20 mouse cellular contexts compared by ENCODE assay signal in genomic region chr1:137919739-137920563, GRCm38 (mm10).
A peak's percentile ranks its signal among the peaks of the same experiment; 100 is the strongest.
DNase-seq lines count a peak whose midpoint lies in the region; ATAC-seq and TF ChIP-seq lines count a peak whose summit lies in the region.
"Had no signal": no experiment of that assay in that cellular context is flagged by ENCODE, and none has a peak within 500 bp of the region (broad histone marks: within the 10 kb centered on the region; RNA-seq: fewer than 3 reads in every experiment).

No protein-coding gene starts in this region.

- no peak for DNase-seq in forebrain, embryonic 14.5 days (ENCODE audit: low spot score)
- no peak for DNase-seq in lung, postnatal 25 days (ENCODE audit: low spot score)
- DNase-seq in stomach, postnatal 0 days (ENCODE audit: low spot score) = no peak
- no peak for DNase-seq in cerebellum, adult 11-12 months
- DNase-seq: adrenal gland, postnatal 25 days; cerebellum, adult 2 months; cerebellum, postnatal 36 days; heart, adult 11 months; heart, postnatal 36 days; kidney, adult 8-10 months; kidney, postnatal 14 days; liver, postnatal 0 days; thymus, adult 2 months had no signal

- no peak overlapping the region for H3K4me2 ChIP-seq in forebrain, embryonic 16.5 days (ENCODE audit: low read length)
- H3K4me2 ChIP-seq in forebrain, embryonic 14.5 days (ENCODE audit: low read length) = no peak overlapping the region
- H3K4me2 ChIP-seq in lung, embryonic 15.5 days = no peak overlapping the region
- no peak overlapping the region for H3K4me2 ChIP-seq in stomach, embryonic 14.5 days (replicated peaks; ENCODE audit: low read depth, low read length)
- no peak overlapping the region for H3K4me2 ChIP-seq in stomach, postnatal 0 days (replicated peaks; ENCODE audit: low read depth)
- H3K4me2 ChIP-seq: neural tube, embryonic 15.5 days had no signal

- ATAC-seq in forebrain, embryonic 16.5 days = 0 out of 2 replicates have a peak, but pooled peaks have one; percentile 34
- ATAC-seq in forebrain, embryonic 14.5 days = no peak
- ATAC-seq in lung, embryonic 15.5 days (ENCODE audit: borderline replicate concordance, extremely low read depth, low FRiP score, low TSS enrichment) = peak; percentile 67; the same call in 1 of the 2 replicates
- peak; percentile 33; the same call in 1 of the 2 replicates for ATAC-seq in stomach, embryonic 14.5 days (ENCODE audit: insufficient number of reproducible peaks, insufficient read depth, low FRiP score, low read depth)
- ATAC-seq in stomach, postnatal 0 days (ENCODE audit: low FRiP score, low TSS enrichment) = no peak
- ATAC-seq: inflammation-experienced regulatory T-cells, adult 6 months; liver, postnatal 0 days had no signal

- H3K27ac ChIP-seq in forebrain, embryonic 16.5 days (ENCODE audit: low read length) = no peak overlapping the region
- H3K27ac ChIP-seq in forebrain, embryonic 14.5 days (ENCODE audit: low read depth, low read length) = no peak overlapping the region
- peak overlapping the region; percentile 8; the same call in 1 of the 2 replicates for H3K27ac ChIP-seq in lung, embryonic 15.5 days
- no peak overlapping the region for H3K27ac ChIP-seq in stomach, embryonic 14.5 days (ENCODE audit: low read length)
- no peak overlapping the region for H3K27ac ChIP-seq in stomach, postnatal 0 days (replicated peaks)
- H3K27ac ChIP-seq: limb, embryonic 10.5 days; neural tube, embryonic 15.5 days had no signal

- no peak for TF ChIP-seq EP300 in stomach, postnatal 0 days (optimal IDR thresholded peaks at IDR 0.05)

- H3K9me3 ChIP-seq in forebrain, embryonic 16.5 days (ENCODE audit: control insufficient read depth, low read length) = no peaks in the 10 kb centered on the region
- no peaks in the 10 kb centered on the region for H3K9me3 ChIP-seq in forebrain, embryonic 14.5 days (replicated peaks; ENCODE audit: control insufficient read depth, low read length)
- no peaks in the 10 kb centered on the region for H3K9me3 ChIP-seq in lung, embryonic 15.5 days
- H3K9me3 ChIP-seq in stomach, embryonic 14.5 days (ENCODE audit: control insufficient read depth, low read depth, low read length) = no peaks in the 10 kb centered on the region
- no peaks in the 10 kb centered on the region for H3K9me3 ChIP-seq in stomach, postnatal 0 days (ENCODE audit: control insufficient read depth, low read length)
- H3K9me3 ChIP-seq: limb, embryonic 10.5 days; neural tube, embryonic 15.5 days had no signal

- H3K4me1 ChIP-seq in forebrain, embryonic 16.5 days (replicated peaks; ENCODE audit: control insufficient read depth, insufficient read depth, low read length) = peaks cover 2% of the 10 kb centered on the region; the same call in 1 of the 2 replicates
- H3K4me1 ChIP-seq in forebrain, embryonic 14.5 days (ENCODE audit: control insufficient read depth, insufficient read depth, low read length) = peaks cover 13% of the 10 kb centered on the region
- peaks cover 9% of the 10 kb centered on the region for H3K4me1 ChIP-seq in lung, embryonic 15.5 days
- peaks cover 3% of the 10 kb centered on the region; the same call in 1 of the 2 replicates for H3K4me1 ChIP-seq in stomach, embryonic 14.5 days (ENCODE audit: control insufficient read depth, insufficient read depth, low read length)
- H3K4me1 ChIP-seq in stomach, postnatal 0 days (replicated peaks; ENCODE audit: control insufficient read depth, insufficient read depth) = no peaks in the 10 kb centered on the region
- H3K4me1 ChIP-seq: limb, embryonic 10.5 days had no signal

- 41% methylated on average over 6 of the region's 6 CpGs for WGBS in forebrain, embryonic 16.5 days
- WGBS in forebrain, embryonic 14.5 days = 43% methylated on average over 6 of the region's 6 CpGs
- WGBS in lung, embryonic 15.5 days = 52% methylated on average over 6 of the region's 6 CpGs
- WGBS in stomach, embryonic 14.5 days = 60% methylated on average over 6 of the region's 6 CpGs
- 56% methylated on average over 6 of the region's 6 CpGs for WGBS in stomach, postnatal 0 days

- H3K4me3 ChIP-seq in forebrain, embryonic 16.5 days (replicated peaks; ENCODE audit: low read length) = no peak overlapping the region
- H3K4me3 ChIP-seq in forebrain, embryonic 14.5 days (ENCODE audit: low read depth, low read length) = no peak overlapping the region
- H3K4me3 ChIP-seq in lung, embryonic 15.5 days = no peak overlapping the region
- H3K4me3 ChIP-seq in stomach, embryonic 14.5 days (ENCODE audit: low read depth, low read length) = no peak overlapping the region
- no peak overlapping the region for H3K4me3 ChIP-seq in stomach, postnatal 0 days (ENCODE audit: low read depth, low read length)
- H3K4me3 ChIP-seq: erythroblast, embryonic 14.5 days; limb, embryonic 10.5 days; neural tube, embryonic 15.5 days had no signal

- no peaks in the 10 kb centered on the region; the same call in 1 of the 2 replicates for H3K36me3 ChIP-seq in forebrain, embryonic 16.5 days (ENCODE audit: control insufficient read depth, insufficient read depth)
- H3K36me3 ChIP-seq in forebrain, embryonic 14.5 days (ENCODE audit: control insufficient read depth, insufficient read depth, low read length) = peaks cover 14% of the 10 kb centered on the region
- peaks cover 12% of the 10 kb centered on the region; the same call in 1 of the 2 replicates for H3K36me3 ChIP-seq in lung, embryonic 15.5 days
- H3K36me3 ChIP-seq in stomach, embryonic 14.5 days (ENCODE audit: control insufficient read depth, insufficient read depth, low read length) = no peaks in the 10 kb centered on the region; the same call in 1 of the 2 replicates
- H3K36me3 ChIP-seq in stomach, postnatal 0 days (ENCODE audit: control insufficient read depth, insufficient read depth, low read length) = no peaks in the 10 kb centered on the region
- H3K36me3 ChIP-seq: neural tube, embryonic 15.5 days had no signal

- no peaks in the 10 kb centered on the region for H3K27me3 ChIP-seq in forebrain, embryonic 16.5 days (replicated peaks; ENCODE audit: control insufficient read depth, insufficient read depth, low read length)
- H3K27me3 ChIP-seq in forebrain, embryonic 14.5 days (replicated peaks; ENCODE audit: control insufficient read depth, insufficient read depth, low read length) = no peaks in the 10 kb centered on the region
- no peaks in the 10 kb centered on the region for H3K27me3 ChIP-seq in lung, embryonic 15.5 days
- no peaks in the 10 kb centered on the region for H3K27me3 ChIP-seq in stomach, embryonic 14.5 days (ENCODE audit: control insufficient read depth, insufficient read depth, low read length)
- no peaks in the 10 kb centered on the region for H3K27me3 ChIP-seq in stomach, postnatal 0 days (ENCODE audit: control insufficient read depth, insufficient read depth, low read length)
- H3K27me3 ChIP-seq: neural tube, embryonic 15.5 days had no signal

- no peak overlapping the region for H3K9ac ChIP-seq in forebrain, embryonic 16.5 days (replicated peaks; ENCODE audit: low read depth, low read length)
- H3K9ac ChIP-seq in forebrain, embryonic 14.5 days (ENCODE audit: low read length) = no peak overlapping the region
- H3K9ac ChIP-seq in lung, embryonic 15.5 days = no peak overlapping the region
- no peak overlapping the region for H3K9ac ChIP-seq in stomach, embryonic 14.5 days (replicated peaks; ENCODE audit: low read depth, low read length)
- H3K9ac ChIP-seq in stomach, postnatal 0 days (ENCODE audit: low read length) = no peak overlapping the region
- H3K9ac ChIP-seq: liver, postnatal 0 days; neural tube, embryonic 15.5 days had no signal

- TF ChIP-seq CTCF in stomach, postnatal 0 days (IDR thresholded peaks at IDR 0.05; ENCODE audit: low read depth) = no peak

Comparison
In these comparisons a context has a peak if more than half of its experiments do, and no peak if none do; other contexts are left out.
1. ATAC-seq: peak in forebrain, embryonic 16.5 days (single experiment), lung, embryonic 15.5 days (single experiment) and stomach, embryonic 14.5 days (single experiment); none in forebrain, embryonic 14.5 days (single experiment) and stomach, postnatal 0 days (single experiment).